Mouse (Mus musculus): ENCODE data around the gene Hira. TPM values are rescaled to one million over a fixed set of nuclear protein-coding genes. Genes with fewer than 3 reads are reported as not detected.
"Not testable (repeated sequence)": the region's sequence is repeated elsewhere in the genome, so short reads cannot be mapped to it uniquely, and the experiment has no call there.

The Hira gene
- 15.5 and 17.9 TPM in 2 replicates for polyA plus RNA-seq (2015; fragmentation: Nextera tagmentation; extraction: Ambion mirVana)

DNA sequence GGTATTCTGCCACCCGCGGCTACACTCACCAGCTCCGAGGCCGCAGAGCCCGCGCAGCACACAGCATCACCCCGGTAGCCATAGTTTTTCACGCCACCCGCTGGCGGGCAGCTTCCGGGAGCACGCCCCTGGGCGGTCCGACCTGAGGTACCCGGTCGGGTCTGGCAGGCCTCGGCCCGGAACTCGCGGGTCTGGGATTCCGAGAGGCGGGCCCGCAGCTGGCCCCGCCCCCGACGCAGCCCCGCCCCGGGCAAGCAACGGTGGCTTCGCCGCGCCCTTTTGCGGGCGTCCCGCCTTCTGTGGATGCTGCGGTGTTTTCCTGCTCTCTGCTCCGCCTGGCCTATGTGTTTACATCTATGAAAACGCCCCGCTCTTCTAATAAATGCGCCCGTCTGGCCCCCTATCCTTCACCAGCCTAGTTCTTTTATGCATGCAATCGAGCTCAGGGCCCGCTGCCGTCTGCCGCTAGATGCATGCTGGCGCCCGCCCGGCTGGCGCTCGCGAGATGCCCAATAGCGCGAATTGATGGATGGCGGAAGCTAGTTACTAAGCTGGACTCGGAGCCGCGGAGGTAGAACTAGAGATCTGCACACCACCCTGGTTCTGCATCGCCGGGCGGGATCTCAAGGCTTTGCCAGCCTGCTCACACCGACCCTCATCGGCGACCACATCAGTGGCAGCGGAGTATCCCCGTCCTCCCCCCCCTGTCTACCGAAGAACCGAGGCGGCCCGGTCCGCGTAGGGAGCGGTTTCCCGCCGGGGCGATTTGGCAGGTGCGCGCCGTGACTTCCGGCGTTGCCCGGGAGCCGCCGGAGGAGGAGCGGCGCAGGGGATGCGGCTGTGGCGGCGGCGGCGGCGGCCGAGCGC, at the start of gene Hira, which contains the start of gene Mrpl40:
Hira (plus strand) TSS at position 596 of the 867 bp plus-strand sequence.
Mrpl40 (minus strand) TSS at position 421 of the 867 bp plus-strand sequence.
- Histone ChIP-seq H3K27me3 (no peaks in the 10 kb centered on the region), H3K9ac (peak within 1 kb of the TSS; percentile 92), H3K4me3 (peak within 1 kb of the TSS; percentile 94), H3K4me2 (peak within 1 kb of the TSS; percentile 87), H3K36me3 (peaks cover 39% of the 10 kb centered on the region), H3K4me1 (replicated peaks) (peaks cover 44% of the 10 kb centered on the region), H3K27ac (replicated peaks) (peak within 1 kb of the TSS; percentile 93), H3K9me3 (no peaks in the 10 kb centered on the region)
- ATAC-seq (ENCODE audit: low read depth): peak; percentile 94
- under 1% methylated on average over 86 of the region's 93 CpGs for WGBS

DNA sequence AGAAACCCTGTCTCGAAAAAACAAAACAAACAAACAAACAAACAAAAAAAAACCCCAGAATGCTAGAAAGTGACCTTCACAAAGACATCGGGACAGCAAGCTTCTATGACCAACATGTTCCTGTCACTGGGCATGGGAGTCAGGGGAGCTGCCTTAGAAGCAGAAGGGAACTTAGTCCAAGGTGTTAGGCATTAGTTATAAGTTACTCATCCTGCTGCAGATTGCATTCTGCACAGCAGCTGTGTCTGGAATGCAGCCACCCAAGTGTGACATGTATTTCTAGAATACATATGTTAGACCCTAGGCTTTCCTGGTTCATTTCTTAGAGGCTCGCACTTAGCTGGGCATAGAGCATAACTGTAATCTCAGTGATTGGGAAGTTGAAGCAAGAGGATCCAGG, 48.2 kb upstream of the Hira start:
- peaks cover 96% of the 10 kb centered on the region for H3K36me3 ChIP-seq
- H3K27me3 ChIP-seq: no peaks in the 10 kb centered on the region
- WGBS: 96% methylated on average over 3 of the region's 3 CpGs
- no peak overlapping the region for H3K9ac ChIP-seq
- no peak overlapping the region for H3K4me2 ChIP-seq
- no peaks in the 10 kb centered on the region for H3K9me3 ChIP-seq
- no peak overlapping the region for H3K27ac ChIP-seq (replicated peaks)
- no peaks in the 10 kb centered on the region for H3K4me1 ChIP-seq (replicated peaks)
- no peak for ATAC-seq (ENCODE audit: low read depth)
- H3K4me3 ChIP-seq: no peak overlapping the region

DNA sequence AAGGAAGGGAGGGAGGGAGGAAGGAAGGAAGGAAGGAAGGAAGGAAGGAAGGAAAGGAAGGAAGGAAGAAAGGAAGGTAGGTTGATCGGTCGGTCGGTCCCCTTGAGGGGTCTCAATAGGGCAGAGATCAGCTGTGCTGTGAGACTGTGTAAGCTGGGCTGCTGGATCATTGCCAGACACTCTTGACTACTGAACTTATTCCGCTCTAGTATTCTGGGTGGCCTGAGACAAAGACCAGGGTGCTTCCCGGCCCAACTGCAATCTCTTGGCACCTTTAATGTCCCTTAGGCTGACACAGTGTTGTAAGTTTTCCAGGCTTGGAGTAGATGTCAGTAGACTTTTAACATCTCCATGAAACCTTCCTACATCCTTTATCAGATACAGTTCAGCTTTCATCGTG, 47.7 kb upstream of the Hira start:
- Histone ChIP-seq H3K27me3 (no peaks in the 10 kb centered on the region), H3K9ac (no peak overlapping the region), H3K36me3 (peaks cover 96% of the 10 kb centered on the region), H3K4me2 (no peak overlapping the region), H3K4me1 (replicated peaks) (no peaks in the 10 kb centered on the region), H3K4me3 (no peak overlapping the region), H3K27ac (replicated peaks) (no peak overlapping the region), H3K9me3 (no peaks in the 10 kb centered on the region)
- WGBS: 89% methylated on average over 6 of the region's 6 CpGs
- no peak for ATAC-seq (ENCODE audit: low read depth)

DNA sequence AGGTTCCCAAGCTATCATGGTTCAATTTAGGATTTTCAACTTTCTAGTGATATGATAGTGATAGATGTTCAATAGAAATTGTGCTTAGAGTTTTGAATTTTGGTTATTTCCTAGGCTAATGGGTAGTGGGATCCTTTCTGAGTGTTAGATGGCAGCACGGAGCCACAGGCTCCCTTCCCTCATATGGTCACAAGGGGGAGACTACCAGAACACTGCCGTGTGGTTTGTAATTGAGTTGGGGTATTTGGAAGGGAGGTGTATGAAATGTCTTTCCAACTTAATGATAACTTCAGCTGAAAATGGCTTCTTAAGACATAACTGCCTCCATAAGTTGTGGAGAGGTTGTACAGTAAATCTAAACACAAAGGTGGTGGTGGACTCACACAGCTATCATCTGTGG, 43.4 kb upstream of the Hira start:
- Histone ChIP-seq H3K36me3 (peaks cover 69% of the 10 kb centered on the region), H3K9me3 (no peaks in the 10 kb centered on the region), H3K4me3 (no peak overlapping the region), H3K27ac (replicated peaks) (no peak overlapping the region), H3K9ac (no peak overlapping the region), H3K4me2 (no peak overlapping the region), H3K27me3 (no peaks in the 10 kb centered on the region), H3K4me1 (replicated peaks) (peaks cover 12% of the 10 kb centered on the region)
- 73% methylated on average over 2 of the region's 2 CpGs for WGBS
- no peak for ATAC-seq (ENCODE audit: low read depth)

DNA sequence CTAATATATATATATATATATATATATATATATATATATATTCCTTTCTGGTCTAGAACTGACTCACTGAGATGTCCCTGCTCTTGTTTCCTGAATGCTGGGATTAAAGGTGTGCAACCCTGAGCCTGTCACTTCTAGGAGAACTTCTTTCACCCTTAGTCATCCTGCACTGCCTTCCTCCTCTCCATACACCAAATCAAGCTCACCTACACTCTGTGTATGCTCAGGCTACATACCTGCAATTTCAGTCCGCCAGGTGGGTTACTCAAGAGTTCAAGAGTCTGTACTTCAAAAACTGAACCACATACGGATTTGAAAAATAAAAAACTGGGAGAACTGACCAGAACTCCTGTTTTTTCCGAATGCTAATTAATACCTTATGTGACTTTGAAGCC, 40.8 kb upstream of the Hira start:
- H3K27me3 ChIP-seq: no peaks in the 10 kb centered on the region
- 33% methylated on average over 3 of the region's 3 CpGs for WGBS
- peaks cover 12% of the 10 kb centered on the region for H3K4me1 ChIP-seq (replicated peaks)
- H3K4me3 ChIP-seq: peak overlapping the region; percentile 80
- peak; percentile 41 for ATAC-seq (ENCODE audit: low read depth)
- no peak overlapping the region for H3K27ac ChIP-seq (replicated peaks)
- H3K9me3 ChIP-seq: no peaks in the 10 kb centered on the region
- H3K9ac ChIP-seq: no peak overlapping the region
- peak overlapping the region; percentile 72 for H3K4me2 ChIP-seq
- peaks cover 54% of the 10 kb centered on the region for H3K36me3 ChIP-seq

DNA sequence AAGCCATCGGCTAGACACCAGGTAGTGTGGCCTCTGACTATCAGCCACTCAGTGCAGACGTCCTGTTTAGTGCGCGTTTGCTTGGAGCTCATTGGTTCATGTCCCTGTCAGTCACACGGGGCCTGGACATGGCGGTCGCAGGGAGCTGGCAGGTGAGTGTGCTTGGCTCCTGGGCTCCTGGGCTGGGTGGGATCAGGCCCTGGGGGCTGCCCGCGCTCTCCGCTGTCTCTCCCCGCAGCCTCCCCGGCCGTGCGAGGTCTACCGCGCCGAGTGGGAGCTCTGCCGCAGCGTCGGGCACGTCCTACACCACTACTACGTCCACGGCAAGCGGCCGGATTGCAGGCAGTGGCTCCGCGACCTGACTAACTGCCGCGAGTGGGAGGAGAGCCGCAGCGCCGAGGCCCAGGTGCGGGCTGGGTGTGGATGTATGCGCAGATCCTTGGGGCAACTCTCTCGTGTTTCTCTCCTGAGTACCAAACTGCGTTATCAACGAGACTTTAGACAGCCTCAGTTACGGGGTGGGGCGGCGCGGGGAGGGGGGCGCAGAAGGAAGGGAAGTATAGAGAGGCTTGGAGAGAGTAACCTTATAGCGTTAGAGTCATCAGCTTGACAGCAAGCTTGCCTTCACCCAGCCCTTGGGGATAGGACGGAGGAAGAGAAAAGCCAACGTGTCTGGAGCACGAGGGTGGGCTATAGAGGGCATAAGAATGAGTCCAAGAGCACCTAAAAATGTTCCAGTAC, 40.2 kb upstream of the Hira start, which contains the start of the genes 2510002D24Rik and Gm28539:
2510002D24Rik (plus strand) TSS at position 111 of the 741 bp plus-strand sequence.
Gm28539 (plus strand) TSS at position 117 of the 741 bp plus-strand sequence.
- Histone ChIP-seq H3K4me2 (peak within 1 kb of the TSS; percentile 72), H3K27ac (replicated peaks) (peak within 1 kb of the TSS; percentile 72), H3K9me3 (no peaks in the 10 kb centered on the region), H3K4me1 (replicated peaks) (peaks cover 12% of the 10 kb centered on the region), H3K36me3 (peaks cover 48% of the 10 kb centered on the region), H3K4me3 (peak within 1 kb of the TSS; percentile 80), H3K27me3 (no peaks in the 10 kb centered on the region), H3K9ac (peak within 1 kb of the TSS; percentile 88)
- 2% methylated on average over 46 of the region's 46 CpGs for WGBS
- peak; percentile 97 for ATAC-seq (ENCODE audit: low read depth)

DNA sequence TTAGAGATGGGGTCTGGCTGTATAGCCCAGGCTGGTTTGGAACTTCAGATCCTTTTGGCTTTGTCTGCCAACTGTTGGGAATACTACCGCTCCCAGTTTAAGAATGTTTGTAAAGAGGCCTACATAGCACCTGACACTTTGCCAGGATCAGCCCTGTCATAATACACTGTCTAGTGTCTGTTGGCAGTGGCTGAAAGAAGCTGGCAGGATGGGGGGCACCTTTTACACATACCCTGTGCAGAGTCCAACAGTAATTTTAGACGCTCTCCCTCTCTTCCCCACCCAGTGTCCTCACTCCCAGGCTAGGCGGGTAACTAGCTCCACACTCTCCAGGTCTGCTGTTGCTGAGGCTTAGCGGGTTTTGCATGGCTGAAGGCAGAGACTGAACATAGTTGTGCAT, 38.5 kb upstream of the Hira start:
- Histone ChIP-seq H3K27me3 (no peaks in the 10 kb centered on the region), H3K9me3 (no peaks in the 10 kb centered on the region), H3K9ac (no peak overlapping the region), H3K4me2 (no peak overlapping the region), H3K36me3 (peaks cover 33% of the 10 kb centered on the region), H3K4me3 (no peak overlapping the region), H3K27ac (replicated peaks) (no peak overlapping the region), H3K4me1 (replicated peaks) (peaks cover 12% of the 10 kb centered on the region)
- no peak for ATAC-seq (ENCODE audit: low read depth)
- 97% methylated on average over 4 of the region's 4 CpGs for WGBS

DNA sequence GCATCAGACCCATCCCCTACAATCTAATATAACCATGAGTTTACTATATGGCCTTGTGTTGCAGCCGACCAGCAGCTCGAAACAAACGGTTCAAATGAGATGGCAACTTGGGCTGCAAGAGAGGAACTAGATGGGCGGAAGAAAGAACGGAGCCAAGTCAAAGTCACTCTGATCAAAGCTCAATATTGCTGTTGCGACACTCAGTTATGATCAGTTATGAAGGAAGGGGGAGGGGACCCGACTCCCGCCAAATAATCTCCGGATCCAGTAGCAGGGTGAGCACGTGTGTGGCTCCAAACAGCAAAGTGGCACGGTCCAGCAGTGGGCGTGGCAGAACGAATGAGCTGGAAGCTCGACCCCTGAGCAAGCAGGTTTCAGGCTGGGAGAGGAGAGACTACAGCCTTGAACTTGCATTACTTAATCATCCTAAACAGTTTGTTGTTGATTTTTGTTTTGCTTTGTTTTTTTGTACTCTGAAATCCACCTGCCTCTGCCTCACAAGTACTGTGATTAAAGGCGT, 30.5 kb upstream of the Hira start:
- ATAC-seq (ENCODE audit: low read depth): no peak
- no peak overlapping the region for H3K27ac ChIP-seq (replicated peaks)
- no peaks in the 10 kb centered on the region for H3K4me1 ChIP-seq (replicated peaks)
- H3K4me2 ChIP-seq: no peak overlapping the region
- H3K4me3 ChIP-seq: no peak overlapping the region
- H3K36me3 ChIP-seq: no peaks in the 10 kb centered on the region
- H3K9me3 ChIP-seq: no peaks in the 10 kb centered on the region
- H3K9ac ChIP-seq: no peak overlapping the region
- no peaks in the 10 kb centered on the region for H3K27me3 ChIP-seq
- 87% methylated on average over 15 of the region's 15 CpGs for WGBS

DNA sequence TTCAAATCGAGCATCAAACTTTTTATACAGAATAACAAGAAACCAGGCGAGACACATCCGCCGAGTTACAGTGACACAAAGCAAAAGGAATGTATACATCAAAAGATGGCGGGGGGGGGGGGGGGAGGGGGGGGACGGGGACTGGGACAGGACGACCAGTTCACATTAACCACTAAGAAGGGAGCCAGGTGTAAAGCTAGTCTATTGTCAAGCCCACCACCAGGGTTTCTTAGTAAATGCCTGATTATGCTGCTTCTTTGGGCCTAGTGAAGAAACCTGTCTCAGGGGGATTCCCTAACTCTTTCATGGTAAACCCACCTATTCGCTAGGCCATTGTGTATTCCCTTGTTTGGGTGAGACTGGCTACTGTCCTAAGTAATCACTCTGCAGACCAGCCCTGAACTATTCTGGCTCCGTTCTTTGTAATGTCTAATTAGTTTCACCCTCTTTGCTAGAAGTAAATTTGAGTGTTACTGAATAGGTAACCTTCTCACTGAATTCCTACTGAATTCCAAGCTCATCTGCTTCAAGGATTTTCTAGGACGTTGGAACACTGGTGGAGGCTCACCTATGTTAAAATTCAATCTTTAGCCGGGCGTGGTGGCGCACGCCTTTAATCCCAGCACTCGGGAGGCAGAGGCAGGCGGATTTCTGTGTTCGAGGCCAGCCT, 27.2 kb upstream of the Hira start:
- not testable (repeated sequence) for H3K4me3 ChIP-seq; H3K9me3 ChIP-seq; ATAC-seq (ENCODE audit: low read depth); H3K27me3 ChIP-seq; H3K36me3 ChIP-seq; H3K4me1 ChIP-seq (replicated peaks); H3K27ac ChIP-seq (replicated peaks); H3K9ac ChIP-seq; H3K4me2 ChIP-seq
- 85% methylated on average over 16 of the region's 17 CpGs for WGBS

DNA sequence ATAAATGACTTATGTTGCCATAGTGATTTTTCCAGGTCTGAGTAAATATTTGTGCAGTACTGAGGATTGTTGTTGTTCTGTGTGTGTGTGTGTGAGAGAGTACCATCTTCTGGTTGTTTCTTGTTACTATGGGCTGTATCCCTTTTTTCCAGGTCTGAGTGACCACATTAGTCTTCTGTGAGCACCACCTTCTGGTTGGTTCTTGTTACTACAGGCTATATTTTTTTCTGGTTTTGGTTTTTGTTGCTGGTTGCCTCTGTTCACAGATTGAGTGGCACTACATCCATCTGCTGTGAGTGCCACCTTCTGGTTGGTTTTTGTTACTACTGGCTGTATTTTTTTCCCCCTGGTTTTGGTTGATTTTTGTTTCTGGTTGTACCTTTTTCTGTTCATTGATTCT, 18.3 kb upstream of the Hira start:
- ATAC-seq (ENCODE audit: low read depth): no peak
- Histone ChIP-seq H3K27me3 (no peaks in the 10 kb centered on the region), H3K9ac (no peak overlapping the region), H3K4me3 (no peak overlapping the region), H3K4me2 (no peak overlapping the region), H3K4me1 (replicated peaks) (no peaks in the 10 kb centered on the region), H3K27ac (replicated peaks) (no peak overlapping the region), H3K36me3 (no peaks in the 10 kb centered on the region), H3K9me3 (no peaks in the 10 kb centered on the region)

DNA sequence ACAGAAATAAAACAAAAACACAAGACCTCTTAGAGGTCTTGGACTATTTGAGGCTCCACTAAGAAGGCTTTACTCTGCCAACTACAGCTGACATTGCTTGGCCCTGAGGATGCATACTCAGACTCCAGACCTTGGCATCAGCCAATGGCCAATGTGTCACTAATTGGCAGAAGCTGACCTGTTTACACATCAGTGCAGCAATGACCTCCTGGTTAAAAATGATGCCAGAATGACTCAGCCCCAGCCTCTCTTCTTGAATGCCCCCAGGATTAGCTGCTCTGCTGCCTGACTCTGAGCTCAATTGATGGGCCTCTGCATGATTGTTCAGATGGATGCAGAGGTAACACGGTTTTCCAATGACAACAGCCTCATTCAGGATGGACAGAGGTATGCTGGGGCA, 16.7 kb upstream of the Hira start:
- Histone ChIP-seq H3K36me3 (no peaks in the 10 kb centered on the region), H3K27me3 (no peaks in the 10 kb centered on the region), H3K9ac (no peak overlapping the region), H3K27ac (replicated peaks) (no peak overlapping the region), H3K4me1 (replicated peaks) (no peaks in the 10 kb centered on the region), H3K4me2 (no peak overlapping the region), H3K9me3 (no peaks in the 10 kb centered on the region), H3K4me3 (no peak overlapping the region)
- WGBS: 71% methylated on average over 1 of the region's 1 CpGs
- ATAC-seq (ENCODE audit: low read depth): no peak

DNA sequence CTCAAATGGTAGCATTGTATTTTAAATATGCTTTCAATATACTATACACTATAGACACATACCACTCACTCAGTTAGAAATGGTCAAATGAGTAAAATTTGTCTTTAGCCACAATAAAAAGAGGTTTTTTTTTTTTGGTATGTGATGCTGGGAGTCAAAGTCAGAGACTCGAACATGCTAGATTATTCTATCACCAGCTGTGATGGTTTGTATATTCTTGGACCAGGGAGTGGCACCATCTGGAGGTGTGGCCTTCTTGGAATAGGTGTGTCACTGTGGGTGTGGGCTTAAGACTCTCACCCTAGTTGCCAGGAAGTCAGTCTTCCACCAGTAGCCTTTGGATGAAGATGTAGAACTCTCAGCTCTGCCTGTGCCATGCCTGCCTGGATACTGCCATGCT, 6.3 kb upstream of the Hira start:
- WGBS: 91% methylated on average over 1 of the region's 1 CpGs
- H3K4me3 ChIP-seq: not testable (repeated sequence)
- H3K36me3 ChIP-seq: peaks cover 53% of the 10 kb centered on the region

More for the DNA sequence above, 6.3 kb upstream of the Hira start:
- H3K9ac ChIP-seq; ATAC-seq (ENCODE audit: low read depth); H3K4me2 ChIP-seq; H3K27ac ChIP-seq (replicated peaks); H3K4me1 ChIP-seq (replicated peaks); H3K27me3 ChIP-seq: not testable (repeated sequence)
- peaks cover 10% of the 10 kb centered on the region for H3K9me3 ChIP-seq

Data from neural tube, embryonic 13.5 days (tissue).